Mouse (Mus musculus) adrenal gland, postnatal 14 days (tissue): Measurements from ENCODE around the gene Srd5a1. TPM values are rescaled to one million over a fixed set of nuclear protein-coding genes. Genes with fewer than 3 reads are reported as not detected.
A peak's percentile ranks its signal among the peaks of the same experiment; 100 is the strongest.
"Not testable (repeated sequence)": the region's sequence is repeated elsewhere in the genome, so short reads cannot be mapped to it uniquely, and the experiment has no call there.

Experiments used
- DNase-seq: peaks from one replicate; pipeline ENCODE4 v3.0.0; 2021; ENCODE audit warnings: mixed read lengths
- total RNA-seq: library from RNA; stranded (reverse); gene quantifications from 2 replicates; pipeline ENCODE4 v1.2.3, GENCODE M21; 2021

Gene Srd5a1
- total RNA-seq, 1 experiment from 2014 or later: 18.2 TPM

- DNase-seq: no peak
These were observed 13.3 kb upstream of the Srd5a1 start for GRCm38 (mm10) chr13:69624510-69624909.

GRCm38 (mm10) chr13:69623843-69624242 lies 12.6 kb upstream of the Srd5a1 start:
- no peak for DNase-seq

- DNase-seq: no peak
These were observed 5.5 kb upstream of the Srd5a1 start for GRCm38 (mm10) chr13:69616716-69617115.

- no peak for DNase-seq
These were observed 918 bp upstream of the Srd5a1 start for GRCm38 (mm10) chr13:69612175-69612544.

GRCm38 (mm10) chr13:69610751-69611397 lies 368 bp downstream of the Srd5a1 start:
- DNase-seq: peak; percentile 63

- DNase-seq: no peak
These were observed 2.5 kb downstream of the Srd5a1 start for GRCm38 (mm10) chr13:69608734-69609133.

- DNase-seq: no peak
These were observed 6.6 kb downstream of the Srd5a1 start for GRCm38 (mm10) chr13:69604670-69605069.

GRCm38 (mm10) chr13:69601321-69601720 lies 9.9 kb downstream of the Srd5a1 start:
- peak; percentile 31 for DNase-seq

GRCm38 (mm10) chr13:69600863-69601262 lies 10.4 kb downstream of the Srd5a1 start:
- not testable (repeated sequence) for DNase-seq

DNA sequence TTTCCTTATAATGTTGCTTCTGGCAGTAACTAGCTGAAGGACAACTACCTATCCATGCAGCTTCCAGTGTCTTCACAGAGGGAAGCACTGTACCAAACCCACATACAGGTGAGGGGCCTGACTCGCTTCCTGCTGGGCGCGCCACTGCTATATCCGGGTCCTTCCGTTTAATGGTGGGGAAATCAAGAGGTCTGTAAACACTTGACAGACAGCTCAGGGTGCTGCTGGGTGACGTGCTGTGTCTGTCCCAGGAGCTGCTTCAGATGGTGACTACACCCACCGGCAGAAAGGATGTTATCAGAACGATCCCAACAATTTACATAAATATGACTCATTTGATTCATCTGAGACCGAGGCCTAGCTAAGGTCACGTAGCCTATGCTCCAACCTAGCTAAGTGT lies 12.4 kb downstream of the Srd5a1 start:
- DNase-seq: no peak

- DNase-seq: no peak
These were observed 14.7 kb downstream of the Srd5a1 start for GRCm38 (mm10) chr13:69596515-69596914.

DNA sequence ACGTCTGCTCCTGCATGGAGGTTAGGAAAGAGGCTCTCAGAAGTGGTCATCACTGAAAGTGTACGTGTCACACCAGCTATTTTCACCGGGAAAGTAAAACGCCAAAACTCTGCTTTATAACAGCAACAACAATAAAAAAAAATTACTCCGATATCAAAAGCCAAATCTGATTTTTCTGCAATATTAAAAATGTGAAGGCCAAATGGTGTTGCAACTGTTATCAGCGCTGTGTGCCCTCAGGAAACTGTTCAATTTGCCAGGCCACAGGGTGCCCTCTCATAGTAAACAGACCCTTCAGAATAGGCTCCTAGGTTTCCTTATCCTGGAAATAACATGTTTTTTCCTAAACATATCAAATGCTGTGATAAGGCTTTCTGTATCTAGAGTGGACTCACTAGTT lies 15.3 kb downstream of the Srd5a1 start:
- no peak for DNase-seq

- DNase-seq: no peak
These were observed 16.5 kb downstream of the Srd5a1 start for GRCm38 (mm10) chr13:69594577-69595256.

DNA sequence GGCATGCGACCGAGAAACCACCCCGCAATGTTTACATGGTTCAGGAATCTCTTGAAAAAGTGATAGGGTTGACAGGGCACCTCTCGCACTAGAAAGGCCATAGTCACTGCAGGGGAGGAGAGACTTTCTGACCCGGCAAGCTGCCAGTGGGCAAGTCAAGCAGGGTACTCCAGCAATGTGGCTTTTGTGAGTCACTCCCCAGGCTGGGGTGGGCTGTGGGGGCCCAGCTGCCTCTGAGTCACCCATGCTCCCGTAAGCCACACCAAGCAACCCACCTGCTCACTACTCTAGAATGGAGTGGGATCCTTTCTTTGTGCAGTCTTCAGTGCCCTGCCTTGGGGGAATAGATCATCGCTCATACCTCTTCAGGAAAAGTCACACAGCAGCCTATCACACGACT lies 17.8 kb downstream of the Srd5a1 start:
- no peak for DNase-seq

GRCm38 (mm10) chr13:69592226-69592625 lies 19.0 kb downstream of the Srd5a1 start:
- DNase-seq: no peak

DNA sequence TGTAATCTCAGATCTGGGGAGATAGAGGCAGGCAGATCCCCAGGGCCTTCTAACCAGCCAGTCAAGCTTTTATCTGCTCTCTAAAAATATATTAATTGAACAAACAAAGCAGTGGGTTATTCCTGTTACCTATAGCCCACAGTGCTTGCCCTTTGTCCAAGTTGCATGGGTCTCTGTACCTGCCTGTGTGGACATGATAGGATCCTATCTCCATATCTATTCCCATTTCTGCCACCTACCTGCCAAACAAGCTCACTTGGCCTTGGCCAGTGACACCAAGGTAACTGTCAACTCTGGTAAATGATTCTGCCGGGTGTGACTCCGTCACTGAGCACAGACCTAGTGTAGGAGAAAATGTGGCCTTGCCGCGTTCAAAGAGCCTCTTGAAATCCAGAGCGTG lies 19.9 kb downstream of the Srd5a1 start:
- DNase-seq: no peak

GRCm38 (mm10) chr13:69588263-69588662 lies 23.0 kb downstream of the Srd5a1 start:
- DNase-seq: no peak

GRCm38 (mm10) chr13:69587849-69588248 lies 23.4 kb downstream of the Srd5a1 start:
- no peak for DNase-seq

- no peak for DNase-seq
These were observed 24.9 kb downstream of the Srd5a1 start for GRCm38 (mm10) chr13:69586337-69586736.

GRCm38 (mm10) chr13:69585828-69586227 lies 25.4 kb downstream of the Srd5a1 start:
- no peak for DNase-seq

- no peak for DNase-seq
These were observed 27.7 kb downstream of the Srd5a1 start for GRCm38 (mm10) chr13:69583591-69583990.

DNA sequence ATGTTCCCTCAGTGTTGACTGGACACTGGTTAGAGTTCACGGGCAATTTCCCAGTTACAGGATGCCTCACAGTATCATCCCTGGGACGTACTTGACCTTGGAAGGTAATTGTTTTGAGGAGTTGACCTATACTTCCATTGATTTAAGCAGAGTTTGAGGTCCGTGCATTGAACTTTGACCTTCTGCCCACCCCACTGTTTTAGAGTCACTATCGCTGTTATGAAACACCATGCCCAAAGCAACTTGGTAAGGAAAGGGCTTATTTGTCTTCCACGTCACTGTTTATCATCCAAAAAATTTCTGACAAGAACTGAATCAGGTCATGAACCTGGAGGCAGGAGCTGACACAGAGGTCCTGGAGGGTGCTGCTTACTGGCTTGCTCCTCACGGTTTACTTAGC lies 28.8 kb downstream of the Srd5a1 start:
- no peak for DNase-seq

DNA sequence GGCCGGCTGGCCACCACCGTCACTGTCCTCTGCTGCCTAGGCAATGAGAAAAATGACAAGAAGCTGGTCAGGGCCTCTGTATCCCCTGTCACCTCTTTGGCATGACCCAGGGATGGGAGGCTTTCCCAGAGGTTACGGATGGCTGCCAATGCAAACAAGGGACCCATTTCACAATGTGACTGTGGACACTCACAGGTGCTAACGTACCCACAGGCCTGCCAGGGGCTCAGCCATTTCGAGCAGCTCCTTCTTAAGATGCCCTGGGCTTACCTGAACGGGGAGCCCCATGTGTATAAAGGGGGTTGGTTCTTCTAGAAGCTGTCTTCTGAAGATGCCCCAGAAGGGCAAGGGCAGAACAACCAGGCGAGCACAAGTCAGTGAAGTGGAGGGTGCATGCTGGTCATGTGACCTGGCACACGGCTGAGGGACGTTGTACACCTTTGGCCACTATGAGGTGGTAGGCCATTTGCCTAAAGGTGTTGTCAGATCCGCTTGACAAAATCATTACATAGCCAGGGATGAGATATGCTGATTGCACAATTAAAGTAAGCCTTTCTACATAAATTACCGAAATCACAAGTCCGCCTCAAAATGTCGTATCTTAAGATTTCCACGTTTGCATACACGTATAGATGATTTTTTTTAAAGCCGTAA lies 33.9 kb downstream of the Srd5a1 start:
- no peak for DNase-seq

DNA sequence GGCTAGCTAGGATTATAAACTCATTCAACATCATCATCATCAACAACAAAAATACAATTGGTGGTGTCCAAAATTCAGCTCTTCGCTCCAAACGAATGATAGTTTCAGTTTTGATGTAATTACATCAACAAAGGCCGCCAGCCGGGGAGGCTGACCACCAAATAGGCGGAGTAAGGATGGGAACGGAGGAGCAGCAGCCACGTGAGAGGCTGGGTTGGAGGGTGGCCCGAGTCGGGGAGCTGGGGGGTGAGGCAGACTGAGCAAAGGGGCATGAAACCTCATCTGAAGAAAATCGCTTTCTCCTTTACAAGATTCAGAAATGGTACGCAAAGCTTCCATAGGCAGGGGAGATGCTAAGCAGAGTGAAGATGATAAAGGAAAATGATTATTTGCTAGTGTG lies 34.6 kb downstream of the Srd5a1 start:
- peak; percentile 33 for DNase-seq
